In the genomic region with DNA sequence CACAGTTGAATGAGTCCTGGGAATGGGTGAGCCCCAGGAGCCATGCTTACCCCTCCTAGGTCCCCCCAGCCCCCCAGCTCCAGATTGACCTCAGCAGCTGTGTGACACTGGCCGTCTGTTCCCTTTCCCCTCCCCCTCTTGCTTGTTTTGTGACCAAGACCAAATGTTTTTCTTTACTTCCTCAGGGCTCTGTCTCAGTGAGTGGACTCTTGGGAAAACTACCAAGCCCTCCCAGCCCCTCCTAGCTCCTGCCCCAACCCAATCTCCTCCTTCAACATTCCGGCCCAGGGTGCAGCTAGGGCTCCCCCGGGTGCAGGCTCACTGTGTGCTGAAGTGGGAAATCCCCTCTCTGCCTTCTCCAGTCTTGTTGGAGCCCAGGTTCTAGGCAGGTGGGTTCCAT, we compare ENCODE assay signal across 8 mouse cellular contexts. TPM values are rescaled to one million over a fixed set of nuclear protein-coding genes. Genes with fewer than 3 reads are reported as not detected.
DNase-seq lines count a peak whose midpoint lies in the region; ATAC-seq and TF ChIP-seq lines count a peak whose summit lies in the region.

No protein-coding gene starts in this region.

- peaks cover 50% of the 10 kb centered on the region for H3K4me1 ChIP-seq in embryonic facial prominence, embryonic 13.5 days
- H3K4me1 ChIP-seq in hindbrain, embryonic 10.5 days (replicated peaks), result peaks cover 58% of the 10 kb centered on the region
- peaks cover 16% of the 10 kb centered on the region for H3K4me1 ChIP-seq in limb, embryonic 14.5 days (ENCODE audit: control insufficient read depth, insufficient read depth, low read length)

- TF ChIP-seq POLR2A in limb, embryonic 14.5 days (IDR thresholded peaks at IDR 0.05; ENCODE audit: borderline replicate concordance, extremely low read depth, insufficient read depth, insufficient read length), result no peak

- no peaks in the 10 kb centered on the region for H3K27me3 ChIP-seq in embryonic facial prominence, embryonic 13.5 days
- H3K27me3 ChIP-seq in hindbrain, embryonic 10.5 days (ENCODE audit: insufficient read depth, poor library complexity, severe bottlenecking), result no peaks in the 10 kb centered on the region
- H3K27me3 ChIP-seq in limb, embryonic 14.5 days (ENCODE audit: control insufficient read depth, insufficient read depth, low read length), result no peaks in the 10 kb centered on the region

- H3K9ac ChIP-seq in embryonic facial prominence, embryonic 13.5 days, result peak overlapping the region; percentile 90
- peak overlapping the region; percentile 73; the same call in 1 of the 2 replicates for H3K9ac ChIP-seq in limb, embryonic 14.5 days (ENCODE audit: low read depth, low read length, severe bottlenecking)

- no peaks in the 10 kb centered on the region for H3K9me3 ChIP-seq in embryonic facial prominence, embryonic 13.5 days
- H3K9me3 ChIP-seq in hindbrain, embryonic 10.5 days, result no peaks in the 10 kb centered on the region
- H3K9me3 ChIP-seq in limb, embryonic 14.5 days (ENCODE audit: control insufficient read depth, low read length), result no peaks in the 10 kb centered on the region

- no peak for ATAC-seq in embryonic facial prominence, embryonic 13.5 days (ENCODE audit: insufficient number of reproducible peaks, insufficient read depth, low FRiP score, low TSS enrichment, low read depth)
- no peak for ATAC-seq in limb, embryonic 14.5 days (ENCODE audit: low FRiP score, low read depth)
- no peak for ATAC-seq in inflammation-experienced regulatory T-cells, adult 6 months

- no peak for DNase-seq in left cerebral cortex, adult 2 months (ENCODE audit: extremely low spot score in 1 of 2, low spot score in 2 of 2)
- DNase-seq in left cerebral cortex, postnatal 14 days (ENCODE audit: low spot score in 2 of 2), result no peak
- DNase-seq in hindbrain, embryonic 10.5 days (ENCODE audit: low spot score), result no peak
- no peak for DNase-seq in limb, embryonic 14.5 days (ENCODE audit: low spot score)
- DNase-seq in natural killer cell, adult 2 months (ENCODE audit: low spot score in 2 of 2), result peak; percentile 15 to 18
- no peak for DNase-seq in frontal cortex, adult 2 months (ENCODE audit: extremely low spot score in 1 of 2, low spot score in 1 of 2)

- H3K4me3 ChIP-seq in left cerebral cortex, adult 2 months, result peak overlapping the region; percentile 100
- peak overlapping the region; percentile 94 for H3K4me3 ChIP-seq in embryonic facial prominence, embryonic 13.5 days
- peak overlapping the region; percentile 92 for H3K4me3 ChIP-seq in hindbrain, embryonic 10.5 days
- peak overlapping the region; percentile 98; the same call in 1 of the 2 replicates for H3K4me3 ChIP-seq in limb, embryonic 14.5 days (replicated peaks; ENCODE audit: low read length)

- H3K27ac ChIP-seq in left cerebral cortex, adult 2 months, result peak overlapping the region; percentile 72
- H3K27ac ChIP-seq in embryonic facial prominence, embryonic 13.5 days, result peak overlapping the region; percentile 90
- H3K27ac ChIP-seq in hindbrain, embryonic 10.5 days, result peak overlapping the region; percentile 97
- H3K27ac ChIP-seq in limb, embryonic 14.5 days (replicated peaks; ENCODE audit: low read depth, low read length), result peak overlapping the region; percentile 71

- no peak for TF ChIP-seq CTCF in left cerebral cortex, adult 2 months (IDR thresholded peaks at IDR 0.05)

- intact Hi-C loops in left cerebral cortex, adult 2 months (cut with DNase I), result no loop called here
- intact Hi-C loops in left cerebral cortex, postnatal 14 days (cut with DNase I), result no loop called here

- WGBS in embryonic facial prominence, embryonic 13.5 days, result 28% methylated on average over 3 of the region's 3 CpGs
- 35% methylated on average over 3 of the region's 3 CpGs for WGBS in hindbrain, embryonic 10.5 days
- whole genome bisulfite sequencing in limb, embryonic 14.5 days, result 28% methylated on average over 3 of the region's 3 CpGs

- H3K4me2 ChIP-seq in embryonic facial prominence, embryonic 13.5 days, result peak overlapping the region; percentile 89
- peak overlapping the region; percentile 77 for H3K4me2 ChIP-seq in limb, embryonic 14.5 days (replicated peaks; ENCODE audit: low read depth, low read length, severe bottlenecking)

- H3K36me3 ChIP-seq in embryonic facial prominence, embryonic 13.5 days, result peaks cover 25% of the 10 kb centered on the region
- peaks cover 45% of the 10 kb centered on the region for H3K36me3 ChIP-seq in hindbrain, embryonic 10.5 days
- peaks cover 30% of the 10 kb centered on the region for H3K36me3 ChIP-seq in limb, embryonic 14.5 days (ENCODE audit: control insufficient read depth, insufficient read depth, low read length)

RNA-seq across cellular contexts. Expression of a gene that starts 1.6 kb away (rescaled TPM):
- total RNA-seq in left cerebral cortex, adult 2 months (2021), result 10 to 100 TPM; 11.6 to 12.8 TPM
- total RNA-seq in left cerebral cortex, postnatal 14 days (2021), result 10 to 100 TPM in 1 of 2 experiments, 1 to 10 TPM in 1; 8.8 to 10.6 TPM
- polyA plus RNA-seq in embryonic facial prominence, embryonic 13.5 days (2015; fragmentation: Nextera tagmentation; extraction: Ambion mirVana), result 7.9 and 8.2 TPM in 2 replicates
- polyA plus RNA-seq in hindbrain, embryonic 10.5 days (2016; fragmentation: Nextera tagmentation; extraction: Ambion mirVana), result 14.1 and 14.9 TPM in 2 replicates
- 16.7 and 16.8 TPM in 2 replicates for polyA plus RNA-seq in limb, embryonic 14.5 days (2012; rRNA removed)
- polyA plus RNA-seq in limb, embryonic 14.5 days (2014; fragmentation: Nextera tagmentation; extraction: Ambion mirVana), result 7.4 and 10.4 TPM in 2 replicates
- 10 to 100 TPM in 2 of 3 experiments, 1 to 10 TPM in 1; 8.6 to 14.1 (median 13.3) TPM for polyA plus RNA-seq in inflammation-experienced regulatory T-cells, adult 6 months (2017; shearing (Covaris generic))
- polyA plus RNA-seq in frontal cortex, adult 2 months (2012; rRNA removed), result 13.3 and 14.4 TPM in 2 replicates

RNA-seq across cellular contexts. Expression of a gene that starts 1.7 kb away (rescaled TPM):
- 10 to 100 TPM; 15.9 to 21.2 TPM for total RNA-seq in left cerebral cortex, adult 2 months (2021)
- 10 to 100 TPM in 1 of 2 experiments, 1 to 10 TPM in 1; 7.1 to 13.7 TPM for total RNA-seq in left cerebral cortex, postnatal 14 days (2021)
- polyA plus RNA-seq in embryonic facial prominence, embryonic 13.5 days (2015; fragmentation: Nextera tagmentation; extraction: Ambion mirVana), result 31.5 and 33.9 TPM in 2 replicates
- polyA plus RNA-seq in hindbrain, embryonic 10.5 days (2016; fragmentation: Nextera tagmentation; extraction: Ambion mirVana), result 35.3 and 39.7 TPM in 2 replicates
- 25.0 and 33.5 TPM in 2 replicates for polyA plus RNA-seq in limb, embryonic 14.5 days (2012; rRNA removed)
- 36.7 and 37.1 TPM in 2 replicates for polyA plus RNA-seq in limb, embryonic 14.5 days (2014; fragmentation: Nextera tagmentation; extraction: Ambion mirVana)
- polyA plus RNA-seq in inflammation-experienced regulatory T-cells, adult 6 months (2017; shearing (Covaris generic)), result 10 to 100 TPM; 57.9 to 66.2 (median 65.6) TPM
- 15.6 and 19.9 TPM in 2 replicates for polyA plus RNA-seq in frontal cortex, adult 2 months (2012; rRNA removed)

RNA-seq across cellular contexts. Expression of a gene that starts 1.8 kb away (rescaled TPM):
- under 1 TPM; 0.23 to 0.42 TPM for total RNA-seq in left cerebral cortex, adult 2 months (2021)
- total RNA-seq in left cerebral cortex, postnatal 14 days (2021), result under 1 TPM in 1 of 2 experiments, not detected in 1; 0.15 TPM
- 0.13 TPM in 1 of 2 replicates, not detected in the other for polyA plus RNA-seq in embryonic facial prominence, embryonic 13.5 days (2015; fragmentation: Nextera tagmentation; extraction: Ambion mirVana)
- 0.30 TPM in 2 replicates for polyA plus RNA-seq in hindbrain, embryonic 10.5 days (2016; fragmentation: Nextera tagmentation; extraction: Ambion mirVana)
- 0.24 and 0.28 TPM in 2 replicates for polyA plus RNA-seq in limb, embryonic 14.5 days (2012; rRNA removed)
- 0.12 and 0.15 TPM in 2 replicates for polyA plus RNA-seq in limb, embryonic 14.5 days (2014; fragmentation: Nextera tagmentation; extraction: Ambion mirVana)
- polyA plus RNA-seq in inflammation-experienced regulatory T-cells, adult 6 months (2017; shearing (Covaris generic)), result under 1 TPM in 2 of 3 experiments, not detected in 1; 0.33 to 0.67 TPM
- polyA plus RNA-seq in frontal cortex, adult 2 months (2012; rRNA removed), result 0.30 and 0.36 TPM in 2 replicates

RNA-seq across cellular contexts. Expression of a gene that starts 10.5 kb away (rescaled TPM):
- 1 to 10 TPM; 4.8 to 7.2 TPM for total RNA-seq in left cerebral cortex, adult 2 months (2021)
- 1 to 10 TPM; 1.7 to 4.7 TPM for total RNA-seq in left cerebral cortex, postnatal 14 days (2021)
- polyA plus RNA-seq in embryonic facial prominence, embryonic 13.5 days (2015; fragmentation: Nextera tagmentation; extraction: Ambion mirVana), result 7.0 and 8.6 TPM in 2 replicates
- polyA plus RNA-seq in hindbrain, embryonic 10.5 days (2016; fragmentation: Nextera tagmentation; extraction: Ambion mirVana), result 7.1 and 7.8 TPM in 2 replicates
- 37.1 and 41.7 TPM in 2 replicates for polyA plus RNA-seq in limb, embryonic 14.5 days (2012; rRNA removed)
- polyA plus RNA-seq in limb, embryonic 14.5 days (2014; fragmentation: Nextera tagmentation; extraction: Ambion mirVana), result 5.2 and 6.7 TPM in 2 replicates
- polyA plus RNA-seq in inflammation-experienced regulatory T-cells, adult 6 months (2017; shearing (Covaris generic)), result 10 to 100 TPM; 18.2 to 49.8 (median 44.0) TPM
- 27.8 and 34.4 TPM in 2 replicates for polyA plus RNA-seq in frontal cortex, adult 2 months (2012; rRNA removed)

RNA-seq across cellular contexts. Expression of a gene that starts 14.9 kb away (rescaled TPM):
- total RNA-seq in left cerebral cortex, adult 2 months (2021), result under 1 TPM; 0.14 to 0.29 TPM
- total RNA-seq in left cerebral cortex, postnatal 14 days (2021), result under 1 TPM in 1 of 2 experiments, not detected in 1; 0.27 TPM
- 0.26 and 0.32 TPM in 2 replicates for polyA plus RNA-seq in embryonic facial prominence, embryonic 13.5 days (2015; fragmentation: Nextera tagmentation; extraction: Ambion mirVana)
- polyA plus RNA-seq in hindbrain, embryonic 10.5 days (2016; fragmentation: Nextera tagmentation; extraction: Ambion mirVana), result 0.42 and 0.67 TPM in 2 replicates
- polyA plus RNA-seq in limb, embryonic 14.5 days (2012; rRNA removed), result 0.30 and 0.60 TPM in 2 replicates
- polyA plus RNA-seq in limb, embryonic 14.5 days (2014; fragmentation: Nextera tagmentation; extraction: Ambion mirVana), result 0.15 and 0.29 TPM in 2 replicates
- polyA plus RNA-seq in inflammation-experienced regulatory T-cells, adult 6 months (2017; shearing (Covaris generic)), result not detected
- polyA plus RNA-seq in frontal cortex, adult 2 months (2012; rRNA removed), result 0.48 and 0.86 TPM in 2 replicates

Comparison
In these comparisons a context has a peak if more than half of its experiments do, and no peak if none do; other contexts are left out.
1. DNase-seq: peak in natural killer cell, adult 2 months (2 of 2); none in left cerebral cortex, adult 2 months (0 of 2), left cerebral cortex, postnatal 14 days (0 of 2), hindbrain, embryonic 10.5 days (single experiment), limb, embryonic 14.5 days (single experiment) and frontal cortex, adult 2 months (0 of 2).
2. Peak in every context shown above with its lines, with median percentiles within 50 percentile points of each other: H3K27ac ChIP-seq and H3K4me3 ChIP-seq.